Mouse (Mus musculus) MN1 (cell line): ENCODE results near the gene Zbtb34.

ENCODE experiments used
- DNase-seq: peaks from one replicate; pipeline ENCODE4 v3.0.0-alpha.2; 2016; ENCODE audit warnings: low spot score

The Zbtb34 gene

DNA sequence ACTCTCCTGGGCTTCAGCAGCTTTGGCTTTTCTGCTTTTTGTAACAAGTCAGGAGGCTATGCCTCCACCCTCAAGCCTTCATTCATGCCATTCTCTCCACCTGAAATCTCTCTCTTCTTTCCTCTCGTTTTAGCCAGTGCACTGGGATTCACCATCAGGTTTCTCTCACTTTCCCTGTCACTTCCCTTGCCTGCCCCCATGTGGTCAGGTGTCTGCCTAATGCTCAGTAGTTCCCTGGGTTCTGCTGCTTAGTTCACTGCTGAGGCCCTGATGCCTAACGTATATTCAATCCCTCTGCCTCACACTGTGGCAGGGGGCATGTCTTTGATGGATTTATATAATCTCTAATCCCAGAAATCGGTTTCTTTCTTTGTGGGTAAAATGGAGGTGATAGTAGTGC is 29.9 kb downstream of the Zbtb34 start:
- DNase-seq = peak; percentile 34

DNA sequence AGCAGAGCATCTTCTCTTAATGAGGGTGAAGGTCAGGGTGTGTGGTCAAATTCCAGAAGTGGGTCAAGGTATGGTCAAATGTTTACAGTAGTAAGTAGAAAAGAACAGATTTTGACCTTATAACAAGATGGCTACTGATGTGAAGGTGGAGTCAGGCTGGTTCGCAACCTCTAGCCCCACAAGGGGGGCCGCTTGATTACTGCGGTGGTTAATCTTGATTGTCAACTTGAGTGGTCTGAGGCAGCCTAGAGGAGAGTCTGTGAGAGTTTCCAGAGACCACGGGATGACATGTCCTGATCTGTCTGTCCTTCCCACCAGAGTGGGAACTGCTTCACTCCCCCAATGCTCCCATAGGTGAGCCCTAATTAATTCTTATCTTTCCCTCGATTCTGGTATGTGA is 30.6 kb downstream of the Zbtb34 start:
- DNase-seq = no peak

DNA sequence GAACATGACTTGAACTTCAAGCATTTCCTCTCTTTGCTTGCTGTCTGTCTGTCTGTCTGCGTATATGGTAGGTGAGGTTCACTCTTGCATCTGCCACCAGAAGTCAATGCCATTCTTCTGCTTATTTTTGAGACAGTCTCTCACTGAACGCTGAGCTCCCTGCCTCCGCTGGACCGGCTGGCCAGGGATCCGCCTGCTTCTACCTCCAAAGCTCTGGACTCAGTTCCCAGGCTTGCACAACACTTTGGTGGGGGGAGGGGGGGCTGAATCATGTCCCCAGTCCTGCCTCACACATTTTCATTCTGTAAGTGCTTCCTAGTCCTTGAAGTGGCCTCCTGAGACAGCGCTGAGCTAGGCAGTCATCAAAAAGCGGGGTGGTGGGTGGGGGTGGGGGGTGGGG is 32.0 kb downstream of the Zbtb34 start:
- no peak for DNase-seq

DNA sequence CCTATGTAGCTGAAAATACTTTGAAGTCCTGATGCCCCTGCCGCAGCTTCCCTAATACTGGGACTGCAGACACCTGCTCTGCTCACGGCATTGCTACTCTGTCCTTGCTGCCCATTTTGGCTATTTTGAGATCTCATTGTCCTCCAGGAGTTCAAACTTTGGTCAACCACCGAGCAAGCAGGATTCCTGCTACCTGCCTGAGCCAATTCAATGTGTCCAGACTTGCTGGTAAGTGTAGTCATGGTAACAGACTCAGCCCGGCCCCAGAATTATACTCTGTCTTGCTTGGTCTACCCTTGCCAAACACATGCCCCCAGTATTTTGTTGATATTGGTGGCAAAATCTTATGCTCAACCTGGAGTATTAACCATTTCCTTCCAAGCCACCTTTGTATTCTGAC is 34.1 kb downstream of the Zbtb34 start:
- no peak for DNase-seq

DNA sequence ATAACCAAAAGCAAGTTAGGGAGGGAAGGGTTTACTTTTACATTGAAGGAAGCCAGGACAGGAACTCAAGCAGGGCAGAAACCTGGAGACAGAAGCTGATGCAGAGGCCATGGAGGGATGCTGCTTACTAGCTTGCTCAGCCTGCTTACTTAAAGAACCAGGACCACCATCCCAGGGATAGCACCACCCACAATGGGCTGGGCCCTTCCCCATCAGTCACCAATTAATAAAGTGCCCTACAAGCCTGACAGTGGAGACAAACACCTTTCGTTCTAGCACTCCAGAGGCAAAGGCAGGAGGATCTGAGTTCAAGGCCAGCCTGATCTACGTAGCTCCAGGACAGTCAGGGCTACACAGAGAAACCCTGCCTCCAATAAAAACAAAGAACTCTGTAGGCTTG is 36.1 kb downstream of the Zbtb34 start:
- no peak for DNase-seq

DNA sequence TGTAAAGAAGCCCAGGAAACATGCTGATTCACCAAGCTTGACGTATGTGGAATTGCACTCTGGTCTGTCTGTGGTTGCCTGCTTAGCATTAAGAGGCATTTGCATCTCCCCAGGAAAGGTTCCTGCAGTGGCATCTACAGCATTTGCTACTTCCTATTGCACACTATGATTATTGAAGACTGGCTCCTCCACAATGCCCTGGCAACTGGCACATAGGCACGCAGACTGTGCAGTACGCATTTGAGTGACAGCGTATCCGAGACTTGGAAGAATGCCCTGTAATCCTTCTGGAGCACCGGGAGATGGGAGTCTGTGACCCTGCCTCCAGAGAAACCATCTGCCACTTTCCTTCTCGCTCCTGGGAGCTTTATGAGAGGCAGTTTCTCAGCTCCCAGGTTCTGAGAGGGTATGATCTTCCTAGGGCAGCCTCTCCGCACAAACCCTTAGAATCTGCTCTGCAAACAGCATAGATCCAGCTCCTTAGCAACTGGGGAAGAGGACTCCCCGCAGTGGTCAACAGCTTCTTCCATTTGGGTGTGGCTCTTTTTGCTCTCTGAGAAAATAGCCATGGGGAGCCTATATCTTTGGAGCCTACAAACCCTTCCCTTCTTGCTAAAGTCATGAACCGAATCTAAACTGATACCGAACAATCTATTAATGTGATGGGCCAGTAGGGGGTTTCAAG is 37.0 kb downstream of the Zbtb34 start:
- peak; percentile 45 for DNase-seq

GRCm38 (mm10) chr2:33393021-33393420 is 38.1 kb downstream of the Zbtb34 start:
- DNase-seq = no peak

DNA sequence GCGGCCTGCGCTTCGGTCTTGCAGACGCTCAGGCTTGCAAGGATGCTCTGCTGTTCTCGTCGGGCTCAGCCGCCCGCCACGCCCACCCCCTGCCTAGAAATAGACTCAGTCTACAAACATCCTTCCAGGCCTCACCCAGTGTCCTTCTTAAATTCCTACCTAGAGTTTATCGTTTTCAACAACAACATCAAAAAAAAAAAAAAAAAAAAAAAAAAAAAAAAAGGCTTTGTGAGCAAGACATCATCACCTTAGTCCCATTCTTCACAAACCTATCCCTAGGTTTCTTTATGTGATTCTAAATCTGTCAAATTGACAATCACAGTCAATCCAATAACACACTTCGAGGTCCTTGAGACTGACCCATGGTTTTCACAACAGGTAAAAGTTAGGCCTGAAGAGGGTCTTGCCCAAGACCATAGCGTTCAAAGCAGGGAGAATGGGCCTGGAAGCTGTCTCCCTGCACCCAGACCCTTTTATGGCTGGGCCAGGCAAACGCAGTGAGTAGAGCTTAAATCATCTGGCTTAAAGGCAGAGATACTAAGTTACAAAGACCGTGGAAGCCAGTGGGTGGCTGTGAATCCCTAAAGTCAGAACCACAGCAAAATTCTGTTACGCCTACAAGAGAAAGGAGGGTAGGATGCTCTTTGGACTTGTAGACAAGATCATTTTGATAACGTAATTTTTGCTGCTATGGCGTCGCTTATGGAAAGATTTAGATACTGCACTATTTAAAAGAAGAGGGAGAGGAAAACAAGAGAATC is 59.3 kb downstream of the Zbtb34 start:
- DNase-seq = no peak

DNA sequence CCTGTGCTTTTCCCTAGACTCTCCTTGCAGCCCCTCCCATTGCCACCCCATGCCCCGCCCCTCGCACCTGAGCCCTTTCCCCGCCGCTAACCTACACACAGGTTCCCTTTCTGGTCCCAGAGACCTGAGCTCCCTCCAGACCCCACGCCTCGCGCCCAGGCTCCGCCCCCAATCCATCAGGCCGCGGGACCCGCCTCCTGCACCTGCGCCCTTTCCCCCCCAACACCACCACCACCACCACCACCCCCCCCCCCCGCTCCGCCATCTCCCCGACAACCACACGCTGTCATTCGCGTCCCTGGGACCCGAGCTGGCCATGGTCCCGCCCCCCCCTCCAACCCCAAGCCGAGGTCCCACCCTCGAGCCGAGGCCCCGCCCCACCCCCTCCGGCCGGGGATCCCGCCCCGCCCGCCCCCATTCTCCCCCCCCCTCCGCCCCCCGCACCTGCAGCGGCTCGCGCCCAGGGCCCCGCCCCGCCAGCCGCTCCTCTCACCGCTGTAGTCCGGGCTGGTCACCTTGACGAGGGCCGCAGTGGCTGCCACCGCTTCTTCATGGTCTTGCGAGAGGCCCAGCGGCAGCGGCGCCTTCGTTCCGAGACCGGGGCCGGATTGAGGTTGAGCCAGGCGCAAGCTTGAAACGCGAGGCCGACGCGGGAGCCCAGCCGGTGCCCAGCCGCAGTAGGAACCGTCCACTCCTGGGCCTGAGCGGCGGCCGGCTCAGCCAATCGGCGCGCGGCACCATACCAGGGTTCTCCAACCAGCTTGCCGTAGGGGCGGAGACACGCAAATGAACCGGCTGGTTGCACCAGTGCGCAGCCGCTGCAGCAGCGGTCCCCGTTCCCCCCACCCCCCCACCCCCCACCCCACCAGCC is 60.1 kb downstream of the Zbtb34 start, which contains the start of gene Ralgps1:
Gene Ralgps1, minus strand, starts transcription at position 710 of the 871 bp plus-strand sequence.
- DNase-seq = peak; percentile 98

GRCm38 (mm10) chr2:33370276-33370776 is 60.8 kb downstream of the Zbtb34 start:
- no peak for DNase-seq

GRCm38 (mm10) chr2:33369453-33369852 is 61.7 kb downstream of the Zbtb34 start:
- DNase-seq = no peak

DNA sequence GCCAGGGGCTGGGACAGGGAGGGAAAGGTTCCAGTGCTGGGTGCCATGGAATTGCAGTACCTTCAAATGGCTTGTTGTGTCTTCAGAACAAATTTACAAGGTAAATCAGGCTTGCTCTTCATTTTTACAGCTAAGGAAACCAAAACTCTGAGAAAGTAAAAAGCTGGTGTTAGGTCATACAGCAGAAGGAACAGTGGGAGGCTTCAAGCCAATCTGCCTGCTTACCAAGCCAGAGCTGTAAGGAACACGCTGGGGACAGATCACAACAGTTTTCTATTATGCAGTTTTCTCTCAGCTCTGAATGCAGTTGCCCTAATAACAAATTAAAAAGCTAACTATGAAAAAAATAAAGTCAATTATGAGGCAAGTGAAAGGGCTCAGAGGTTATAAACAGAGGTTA is 62.6 kb downstream of the Zbtb34 start:
- no peak for DNase-seq

DNA sequence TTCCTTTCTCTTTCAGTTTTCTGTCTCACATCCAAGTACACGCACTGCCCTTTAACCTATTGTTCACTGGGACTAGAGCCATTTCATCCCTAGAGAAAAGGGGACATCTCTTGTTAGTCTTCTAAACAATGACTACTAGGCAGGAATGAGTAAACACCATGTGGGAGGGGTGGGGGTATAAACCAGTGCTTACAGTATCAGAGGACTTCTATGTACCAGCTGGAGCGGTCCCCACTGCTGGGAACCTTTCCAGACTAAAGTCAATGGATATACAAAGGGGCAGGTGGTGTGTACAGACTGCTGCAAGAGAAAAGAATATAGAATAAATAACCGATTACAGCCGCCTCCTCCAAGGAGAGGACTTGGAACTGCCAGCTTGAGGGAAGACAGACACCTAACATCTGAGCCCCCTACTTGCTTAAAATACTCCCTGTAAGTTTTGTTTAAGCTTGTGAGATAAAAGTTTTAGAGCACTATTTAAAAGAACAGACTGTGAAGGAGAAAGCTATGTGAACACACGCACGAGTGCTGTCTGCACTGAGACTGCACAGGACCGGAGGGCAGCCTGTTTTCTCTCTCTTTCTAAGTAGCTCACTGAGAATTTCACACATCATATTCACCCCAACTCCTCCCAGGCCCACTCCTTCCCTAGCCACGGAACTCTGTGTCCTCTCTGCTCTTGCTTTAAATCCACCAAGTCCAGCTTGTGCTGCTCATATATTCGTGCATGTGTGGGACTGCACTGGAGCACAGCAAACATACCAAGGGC is 65.2 kb downstream of the Zbtb34 start:
- no peak for DNase-seq

GRCm38 (mm10) chr2:33364656-33365055 is 66.5 kb downstream of the Zbtb34 start:
- DNase-seq = no peak

DNA sequence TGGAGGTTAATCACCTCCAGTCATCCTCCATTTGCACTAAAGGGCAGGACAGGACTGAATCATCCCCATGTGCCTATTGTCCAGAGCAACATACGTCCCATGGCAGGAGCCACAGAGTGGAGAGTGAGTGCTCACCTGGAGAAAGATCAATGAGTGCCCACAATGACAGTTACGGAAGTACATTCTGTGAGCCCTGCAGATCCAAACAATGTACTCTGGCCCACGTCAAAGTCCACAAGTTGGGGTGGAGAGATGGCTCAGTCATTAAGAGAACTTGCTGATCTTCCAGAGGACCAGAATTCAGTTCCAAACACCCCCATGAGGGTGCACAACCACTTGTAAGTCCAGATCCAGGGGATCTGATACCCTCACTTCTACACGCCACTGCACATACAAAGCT is 67.2 kb downstream of the Zbtb34 start:
- no peak for DNase-seq

DNA sequence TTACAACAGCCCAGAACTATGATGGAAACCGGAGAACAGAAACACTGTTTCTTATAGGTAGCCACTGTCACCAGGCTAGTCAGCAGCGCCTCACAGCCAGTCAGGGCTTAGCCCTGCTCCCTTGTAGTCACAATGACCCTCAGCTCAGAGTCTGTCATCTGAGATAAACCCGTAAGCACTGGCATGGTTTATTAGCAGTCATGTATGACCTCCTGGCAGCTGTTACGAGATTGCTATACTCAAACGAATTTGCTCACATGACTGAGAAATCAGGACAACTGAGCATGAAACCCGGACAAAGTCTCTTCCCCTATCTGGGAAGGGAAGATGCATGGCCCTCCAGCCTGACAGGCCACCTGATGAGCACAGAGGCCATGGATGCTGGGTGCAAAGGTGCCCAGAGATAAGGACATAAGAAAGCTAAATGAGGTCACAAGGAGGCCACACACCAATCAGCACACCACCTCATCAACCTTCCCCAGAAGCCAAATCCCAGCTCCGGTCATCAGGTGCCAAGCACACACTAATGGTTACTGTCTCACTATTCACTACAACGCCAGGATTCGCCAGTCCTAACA is 69.9 kb downstream of the Zbtb34 start:
- no peak for DNase-seq

- DNase-seq = no peak
Observed at GRCm38 (mm10) chr2:33360564-33360963, 70.6 kb downstream of the Zbtb34 start.

- DNase-seq = no peak
Observed at GRCm38 (mm10) chr2:33359184-33359583, 71.9 kb downstream of the Zbtb34 start.

DNA sequence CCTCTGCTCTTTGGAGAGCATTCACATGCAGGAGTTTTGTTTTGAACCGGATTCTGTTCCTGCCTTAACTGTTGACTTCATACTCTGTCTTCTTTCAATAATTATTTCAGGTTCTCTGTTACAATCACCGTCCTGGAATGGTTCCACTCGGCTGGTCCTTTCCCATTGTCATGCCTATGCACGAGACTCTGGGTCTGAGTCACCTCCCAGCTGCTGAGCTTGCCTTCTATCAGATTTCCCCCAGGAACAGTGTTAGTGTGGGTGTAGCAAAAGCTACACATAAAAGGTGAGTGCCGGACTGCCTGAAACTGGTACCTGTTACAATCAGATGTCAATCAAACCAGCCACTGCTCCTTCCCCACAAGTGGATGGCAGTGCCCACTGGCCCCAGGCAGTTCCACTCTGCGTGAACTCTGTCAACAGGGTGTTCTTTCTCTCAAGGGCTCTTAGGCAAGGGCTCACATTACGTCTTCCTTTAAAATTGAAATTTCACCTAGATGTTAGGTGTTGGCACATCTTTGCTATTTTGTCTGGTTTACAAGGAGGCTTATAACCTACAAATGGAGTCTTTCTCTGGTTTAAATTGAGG is 73.8 kb downstream of the Zbtb34 start:
- peak; percentile 39 for DNase-seq
